Comparison of ENCODE assay signal across 7 mouse cellular contexts in the genomic region with DNA sequence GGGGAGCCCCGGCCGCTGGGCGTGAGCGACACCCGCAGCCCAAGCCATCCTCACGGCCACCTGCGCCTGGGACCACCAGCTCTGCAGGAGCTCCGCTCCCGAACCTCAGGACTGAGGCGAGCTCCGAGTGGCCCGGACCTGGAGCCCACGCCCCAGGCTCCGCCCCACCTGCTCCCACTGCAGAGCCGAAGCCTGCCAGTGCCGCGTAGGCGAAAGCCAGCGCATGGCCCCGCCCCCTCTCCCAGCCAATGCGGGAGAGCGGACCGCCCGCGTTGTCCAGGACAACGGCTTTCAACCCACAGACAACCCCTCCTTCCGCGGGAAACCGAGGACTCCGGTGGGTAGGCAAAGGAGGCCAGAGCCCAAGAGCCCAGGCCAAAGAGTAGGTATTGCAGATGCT. TPM values are rescaled to one million over a fixed set of nuclear protein-coding genes. Genes with fewer than 3 reads are reported as not detected.
DNase-seq lines count a peak whose midpoint lies in the region; ATAC-seq and TF ChIP-seq lines count a peak whose summit lies in the region.

No protein-coding gene starts in this region.

- H3K4me1 ChIP-seq in embryonic facial prominence, embryonic 12.5 days = peaks cover 37% of the 10 kb centered on the region
- peaks cover 43% of the 10 kb centered on the region for H3K4me1 ChIP-seq in limb, embryonic 13.5 days
- H3K4me1 ChIP-seq in midbrain, embryonic 16.5 days (ENCODE audit: control insufficient read depth, insufficient read depth, low read length) = peaks cover 41% of the 10 kb centered on the region
- H3K4me1 ChIP-seq in spleen, adult 2 months (ENCODE audit: control insufficient read depth, insufficient read depth, insufficient read length) = peaks cover 32% of the 10 kb centered on the region

- TF ChIP-seq POLR2A in spleen, adult 2 months (IDR thresholded peaks at IDR 0.05; ENCODE audit: low read depth, low read length) = no peak

- H3K4me2 ChIP-seq in embryonic facial prominence, embryonic 12.5 days (replicated peaks) = peak overlapping the region; percentile 77
- peak overlapping the region; percentile 87 for H3K4me2 ChIP-seq in limb, embryonic 13.5 days (replicated peaks)
- peak overlapping the region; percentile 88 for H3K4me2 ChIP-seq in midbrain, embryonic 16.5 days (ENCODE audit: low read length)

- 0% methylated on average over 26 of the region's 30 CpGs for WGBS in embryonic facial prominence, embryonic 12.5 days
- WGBS in limb, embryonic 13.5 days = 0% methylated on average over 30 of the region's 30 CpGs
- WGBS in midbrain, embryonic 16.5 days = 0% methylated on average over 30 of the region's 30 CpGs
- WGBS in spleen, adult 2 months = 2% methylated on average over 30 of the region's 30 CpGs

- no peaks in the 10 kb centered on the region for H3K27me3 ChIP-seq in embryonic facial prominence, embryonic 12.5 days
- H3K27me3 ChIP-seq in limb, embryonic 13.5 days = no peaks in the 10 kb centered on the region
- no peaks in the 10 kb centered on the region for H3K27me3 ChIP-seq in midbrain, embryonic 16.5 days (ENCODE audit: control insufficient read depth, insufficient read depth, low read depth, low read length)
- no peaks in the 10 kb centered on the region for H3K27me3 ChIP-seq in spleen, adult 2 months (ENCODE audit: control insufficient read depth, insufficient read depth, low read length)

- no peak for TF ChIP-seq CTCF in spleen, adult 2 months (IDR thresholded peaks at IDR 0.05; ENCODE audit: extremely low read depth, insufficient read depth, insufficient read length, insufficient replicate concordance)

- peak overlapping the region; percentile 96 for H3K4me3 ChIP-seq in embryonic facial prominence, embryonic 12.5 days
- H3K4me3 ChIP-seq in limb, embryonic 13.5 days = peak overlapping the region; percentile 96
- peak overlapping the region; percentile 60 for H3K4me3 ChIP-seq in midbrain, embryonic 16.5 days (ENCODE audit: low read depth, low read length)
- peak overlapping the region; percentile 65 for H3K4me3 ChIP-seq in spleen, adult 2 months (ENCODE audit: extremely low read depth, insufficient read depth, insufficient read length)

- ATAC-seq in embryonic facial prominence, embryonic 12.5 days (ENCODE audit: insufficient number of reproducible peaks, insufficient read depth, low FRiP score, low TSS enrichment) = peak; percentile 90
- peak; percentile 91 for ATAC-seq in limb, embryonic 13.5 days (ENCODE audit: low FRiP score, low read depth)
- ATAC-seq in midbrain, embryonic 16.5 days = peak; percentile 90

- peak; percentile 97 to 99 for DNase-seq in adrenal gland, postnatal 36 days
- DNase-seq in heart, adult 9 months (ENCODE audit: low spot score in 2 of 2) = peak; percentile 91 to 92
- DNase-seq in kidney, adult 9 months = peak; percentile 90
- peak; percentile 56 to 90 for DNase-seq in spleen, adult 2 months (ENCODE audit: low read depth in 1 of 2, low spot score in 2 of 2)

- no peaks in the 10 kb centered on the region for H3K9me3 ChIP-seq in embryonic facial prominence, embryonic 12.5 days
- no peaks in the 10 kb centered on the region for H3K9me3 ChIP-seq in limb, embryonic 13.5 days
- H3K9me3 ChIP-seq in midbrain, embryonic 16.5 days (replicated peaks; ENCODE audit: control insufficient read depth, low read length, poor library complexity, severe bottlenecking) = no peaks in the 10 kb centered on the region

- H3K27ac ChIP-seq in embryonic facial prominence, embryonic 12.5 days = 0 out of 2 replicates have a peak overlapping the region, but pooled peaks have one; percentile 95
- H3K27ac ChIP-seq in limb, embryonic 13.5 days = 0 out of 2 replicates have a peak overlapping the region, but pooled peaks have one; percentile 69
- peak overlapping the region; percentile 74 for H3K27ac ChIP-seq in midbrain, embryonic 16.5 days (ENCODE audit: low read length)
- 0 out of 2 replicates have a peak overlapping the region, but pooled peaks have one; percentile 86 for H3K27ac ChIP-seq in spleen, adult 2 months (ENCODE audit: insufficient read depth, low read length)

- H3K9ac ChIP-seq in embryonic facial prominence, embryonic 12.5 days = peak overlapping the region; percentile 50
- peak overlapping the region; percentile 96 for H3K9ac ChIP-seq in limb, embryonic 13.5 days
- H3K9ac ChIP-seq in midbrain, embryonic 16.5 days (ENCODE audit: low read depth, low read length) = peak overlapping the region; percentile 78

- peaks cover 41% of the 10 kb centered on the region for H3K36me3 ChIP-seq in embryonic facial prominence, embryonic 12.5 days
- H3K36me3 ChIP-seq in limb, embryonic 13.5 days = peaks cover 47% of the 10 kb centered on the region
- H3K36me3 ChIP-seq in midbrain, embryonic 16.5 days (ENCODE audit: control insufficient read depth, insufficient read depth, low read length) = peaks cover 20% of the 10 kb centered on the region; the same call in 1 of the 2 replicates
- peaks cover 11% of the 10 kb centered on the region; the same call in 1 of the 2 replicates for H3K36me3 ChIP-seq in spleen, adult 2 months (ENCODE audit: control insufficient read depth, insufficient read depth, low read length)

RNA-seq across cellular contexts. Expression of gene Atp8b2, which starts 2.8 kb away (rescaled TPM):
- total RNA-seq in adrenal gland, postnatal 36 days (2021) = 10 to 100 TPM; 31.3 to 49.4 TPM
- polyA plus RNA-seq in embryonic facial prominence, embryonic 12.5 days (2016; fragmentation: Nextera tagmentation; extraction: Ambion mirVana) = 19.1 and 22.9 TPM in 2 replicates
- 15.2 and 17.7 TPM in 2 replicates for polyA plus RNA-seq in limb, embryonic 13.5 days (2015; fragmentation: Nextera tagmentation; extraction: Ambion mirVana)
- 12.5 and 13.9 TPM in 2 replicates for polyA plus RNA-seq in midbrain, embryonic 16.5 days (2015; fragmentation: Nextera tagmentation; extraction: Ambion mirVana)
- polyA plus RNA-seq in spleen, adult 2 months (2012; rRNA removed) = 49.3 and 66.0 TPM in 2 replicates

RNA-seq across cellular contexts. Expression of gene Hax1, which starts 38.1 kb away (rescaled TPM):
- total RNA-seq in adrenal gland, postnatal 36 days (2021) = 100 to 1,000 TPM; 159 to 161 TPM
- 172 and 173 TPM in 2 replicates for polyA plus RNA-seq in embryonic facial prominence, embryonic 12.5 days (2016; fragmentation: Nextera tagmentation; extraction: Ambion mirVana)
- 157 and 174 TPM in 2 replicates for polyA plus RNA-seq in limb, embryonic 13.5 days (2015; fragmentation: Nextera tagmentation; extraction: Ambion mirVana)
- 114 TPM in 2 replicates for polyA plus RNA-seq in midbrain, embryonic 16.5 days (2015; fragmentation: Nextera tagmentation; extraction: Ambion mirVana)
- 25.1 and 28.1 TPM in 2 replicates for polyA plus RNA-seq in spleen, adult 2 months (2012; rRNA removed)

RNA-seq across cellular contexts. Expression of gene Il6ra, which starts 47.5 kb away (rescaled TPM):
- total RNA-seq in adrenal gland, postnatal 36 days (2021) = 10 to 100 TPM in 1 of 2 experiments, 1 to 10 TPM in 1; 7.4 to 12.9 TPM
- 0.60 and 0.79 TPM in 2 replicates for polyA plus RNA-seq in embryonic facial prominence, embryonic 12.5 days (2016; fragmentation: Nextera tagmentation; extraction: Ambion mirVana)
- 0.96 and 1.2 TPM in 2 replicates for polyA plus RNA-seq in limb, embryonic 13.5 days (2015; fragmentation: Nextera tagmentation; extraction: Ambion mirVana)
- polyA plus RNA-seq in midbrain, embryonic 16.5 days (2015; fragmentation: Nextera tagmentation; extraction: Ambion mirVana) = 0.75 and 0.78 TPM in 2 replicates
- polyA plus RNA-seq in spleen, adult 2 months (2012; rRNA removed) = 21.4 and 25.6 TPM in 2 replicates

Comparison
In these comparisons a context has a peak if more than half of its experiments do, and no peak if none do; other contexts are left out.
1. Peak in every context shown above with its lines: DNase-seq, ATAC-seq, H3K4me3 ChIP-seq and H3K27ac ChIP-seq.
2. RNA of gene Il6ra, which starts 47.5 kb away (polyA plus RNA-seq): 21.4 to 25.6 TPM in spleen, adult 2 months; 0.96 to 1.2 TPM in limb, embryonic 13.5 days, 0.60 to 0.79 TPM in embryonic facial prominence, embryonic 12.5 days and 0.75 to 0.78 TPM in midbrain, embryonic 16.5 days; every median in the first group is over 10 times any median in the second.